Mouse (Mus musculus): ENCODE measurements at regions not wholly inside any gene's neighbourhood (a gene's known extent, or its start where the extent isn't known, plus 50 kb on each side); places are given as distances from the start of the nearest gene placed in this dataset.

- peak; percentile 67 to 72 for DNase-seq (ENCODE audit: low spot score in 2 of 2)
Measured at GRCm38 (mm10) chr5:43422815-43423687, 92.3 kb upstream of the C1qtnf7 start.

DNA sequence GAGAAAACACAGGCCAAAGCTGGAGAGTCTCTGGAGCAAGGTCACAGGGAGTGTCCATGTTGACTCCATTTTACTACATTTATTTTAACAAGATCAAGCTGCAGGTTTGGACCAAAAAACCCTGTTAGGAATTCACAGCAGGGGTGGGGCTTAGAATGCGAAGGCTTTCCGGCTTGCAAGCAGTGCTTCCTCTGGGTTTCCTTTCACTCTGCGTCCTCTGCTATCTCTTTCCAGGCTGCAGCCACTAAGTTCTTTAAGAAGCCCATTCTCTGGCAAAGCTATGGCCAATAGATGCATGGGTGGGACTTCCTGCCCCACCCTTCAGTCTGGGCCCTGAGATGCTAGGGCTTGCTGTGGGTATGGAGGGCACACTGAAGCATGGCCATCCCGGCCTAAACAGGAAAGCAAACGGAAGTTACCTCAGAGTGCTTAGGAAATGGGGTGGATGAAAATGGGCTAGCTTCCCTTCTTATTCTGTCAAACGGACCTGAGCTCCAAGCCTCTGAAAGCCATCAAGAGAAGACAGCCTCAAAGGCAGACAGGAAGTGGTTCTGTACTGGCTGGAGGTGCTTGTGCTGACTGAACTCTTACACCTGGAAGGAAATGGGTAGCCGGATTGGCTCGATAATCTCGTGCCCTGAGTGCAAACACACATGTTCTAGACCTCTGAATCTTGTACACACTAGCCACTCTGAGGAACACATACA, 90.6 kb upstream of the C1qtnf7 start:
- DNase-seq (ENCODE audit: low spot score in 2 of 2), result no peak

DNA sequence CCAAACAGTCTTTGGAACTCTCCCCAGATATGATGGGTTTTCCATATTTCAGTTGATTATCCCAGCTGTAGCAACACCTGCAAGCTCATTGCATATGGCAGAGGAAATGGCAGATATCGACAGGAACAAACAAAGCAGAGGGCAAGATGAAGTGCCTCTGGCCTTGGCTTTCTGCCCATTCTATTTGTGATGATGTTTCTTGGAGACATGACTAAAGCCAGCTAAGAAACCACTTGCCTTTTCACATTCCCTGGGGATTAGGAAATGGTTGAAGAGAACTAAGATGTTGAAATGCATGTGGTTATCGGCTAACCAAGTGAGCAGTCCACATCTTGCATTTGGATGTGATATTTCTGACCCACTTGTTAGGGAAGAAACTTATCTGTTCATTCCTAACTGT, 82.0 kb upstream of the C1qtnf7 start:
- no peak for DNase-seq (ENCODE audit: low spot score in 2 of 2)

- DNase-seq (ENCODE audit: low spot score in 2 of 2), result no peak
Measured at GRCm38 (mm10) chr5:43439191-43439590, 76.1 kb upstream of the C1qtnf7 start.

GRCm38 (mm10) chr5:43441306-43441705, 74.0 kb upstream of the C1qtnf7 start:
- DNase-seq (ENCODE audit: low spot score in 2 of 2), result no peak

- no peak for DNase-seq (ENCODE audit: low spot score in 2 of 2)
Measured at GRCm38 (mm10) chr5:43444582-43445214, 70.6 kb upstream of the C1qtnf7 start.

DNA sequence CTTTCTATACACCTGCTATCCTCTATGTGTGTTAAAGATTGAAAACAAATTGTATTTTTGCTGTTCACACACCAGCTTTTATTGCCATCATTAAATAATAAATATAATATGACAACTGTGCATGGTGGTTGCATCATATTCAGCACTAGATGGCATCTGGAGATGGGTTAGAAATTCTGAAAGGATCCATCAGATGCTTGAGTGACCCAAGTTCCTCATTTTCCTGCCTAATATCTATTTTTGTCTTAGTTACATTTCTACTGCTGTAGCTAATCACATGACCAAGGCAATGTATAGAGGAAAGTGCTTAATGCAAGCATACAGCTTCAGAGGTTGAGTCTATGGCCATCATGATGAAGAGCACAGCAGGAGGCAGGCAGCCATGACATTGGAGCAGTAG, 69.7 kb upstream of the C1qtnf7 start:
- DNase-seq (ENCODE audit: low spot score in 2 of 2), result no peak

GRCm38 (mm10) chr5:43446295-43446694, 69.0 kb upstream of the C1qtnf7 start:
- DNase-seq (ENCODE audit: low spot score in 2 of 2), result no peak

- no peak for DNase-seq (ENCODE audit: low spot score in 2 of 2)
Measured at GRCm38 (mm10) chr5:43456018-43456417, 59.3 kb upstream of the C1qtnf7 start.

GRCm38 (mm10) chr5:43457725-43458124, 57.6 kb upstream of the C1qtnf7 start:
- no peak for DNase-seq (ENCODE audit: low spot score in 2 of 2)

DNA sequence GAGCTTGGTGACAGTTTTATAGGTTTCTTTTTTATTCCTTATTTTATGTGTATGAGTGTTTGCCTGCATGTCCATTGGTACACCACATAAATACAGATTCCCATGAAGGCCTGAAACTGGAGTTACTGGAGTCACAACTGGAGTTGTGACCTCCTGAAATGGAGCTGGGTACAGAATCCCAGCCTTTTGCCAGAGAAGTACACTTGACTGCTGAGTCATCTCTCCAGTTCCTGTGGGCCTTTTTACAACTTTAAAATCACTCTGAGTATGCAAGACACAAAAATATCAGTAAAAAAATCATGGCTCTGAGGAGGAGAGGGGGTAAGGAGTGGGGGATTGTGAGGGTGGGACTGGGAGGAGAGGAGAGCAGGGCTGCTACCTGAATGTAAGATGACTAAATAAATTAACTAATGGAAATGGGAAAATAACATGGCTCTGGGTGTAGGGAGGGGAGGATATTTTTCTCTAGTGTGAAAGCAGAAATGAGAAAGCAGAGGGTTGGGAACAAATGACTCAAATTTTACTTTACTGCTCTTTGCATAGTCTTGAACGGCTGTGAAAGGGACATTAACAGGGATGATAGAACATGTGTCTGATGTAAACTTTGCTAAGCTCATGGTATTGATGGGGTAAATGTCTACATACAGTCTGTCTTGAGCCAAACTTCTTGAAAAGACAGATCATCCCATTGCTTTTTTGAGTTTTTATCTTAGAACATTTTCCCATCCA, 53.2 kb upstream of the C1qtnf7 start:
- DNase-seq (ENCODE audit: low spot score in 2 of 2), result no peak
